Mouse (Mus musculus) leukemia stem cell, adult 10-12 weeks (primary cell): ENCODE measurements around the gene Acad10. TPM values are rescaled to one million over a fixed set of nuclear protein-coding genes. Genes with fewer than 3 reads are reported as not detected.

Experiments
- polyA plus RNA-seq: library from polyadenylated mRNA; stranded (reverse); fragments of >175 nt; gene quantifications from 2 replicates; pipeline ENCODE4 v1.2.3, GENCODE M21; 2012; ENCODE audit warnings: low replicate concordance

Gene Acad10
- polyA plus RNA-seq: 1.9 and 2.3 TPM in 2 replicates

DNA sequence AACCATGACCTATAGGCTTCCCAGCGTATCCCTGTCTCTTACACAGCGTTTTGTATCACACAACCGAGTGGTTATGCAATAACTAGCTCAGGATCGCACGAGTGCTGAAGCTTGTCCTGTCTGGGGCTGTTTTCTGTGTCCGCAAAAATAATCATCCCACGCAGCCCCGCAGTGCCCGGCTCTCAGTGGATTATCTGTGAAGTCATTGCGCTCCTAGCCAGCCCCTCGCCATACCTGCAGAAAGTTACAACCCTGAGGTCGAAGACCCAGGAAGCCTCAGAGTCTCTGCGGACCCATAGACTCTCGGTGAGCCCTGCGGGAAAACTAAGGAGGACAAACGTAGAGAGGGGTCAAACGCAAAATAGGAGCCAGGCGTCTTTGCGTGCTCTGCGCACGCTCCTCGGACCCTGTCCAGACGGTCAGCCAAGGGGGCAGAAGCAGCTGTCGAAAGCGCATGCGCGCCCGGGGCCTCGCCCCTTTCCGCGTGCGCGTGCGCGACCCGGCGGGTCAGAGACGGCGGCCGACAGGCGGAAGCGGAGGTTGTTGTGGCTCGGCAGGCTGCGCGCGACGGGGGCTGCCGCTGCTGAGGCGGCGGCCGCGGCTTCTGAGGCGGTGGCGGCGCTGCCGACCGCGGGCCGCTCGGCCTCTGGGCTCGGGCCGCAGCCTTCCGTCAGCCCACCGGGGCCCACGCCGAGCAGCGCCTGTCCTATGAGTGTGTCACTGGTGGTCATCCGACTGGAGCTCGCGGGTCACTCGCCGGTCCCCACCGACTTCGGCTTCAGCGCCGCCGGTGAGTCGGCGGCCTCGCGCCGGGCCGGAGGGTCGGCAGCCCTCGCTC is at the start of gene Acad10, which contains the start of gene Brap:
Gene Acad10 (minus strand): TSS at position 456 of the 838 bp plus-strand sequence.
Gene Brap (plus strand): TSS at position 505 of the 838 bp plus-strand sequence.

DNA sequence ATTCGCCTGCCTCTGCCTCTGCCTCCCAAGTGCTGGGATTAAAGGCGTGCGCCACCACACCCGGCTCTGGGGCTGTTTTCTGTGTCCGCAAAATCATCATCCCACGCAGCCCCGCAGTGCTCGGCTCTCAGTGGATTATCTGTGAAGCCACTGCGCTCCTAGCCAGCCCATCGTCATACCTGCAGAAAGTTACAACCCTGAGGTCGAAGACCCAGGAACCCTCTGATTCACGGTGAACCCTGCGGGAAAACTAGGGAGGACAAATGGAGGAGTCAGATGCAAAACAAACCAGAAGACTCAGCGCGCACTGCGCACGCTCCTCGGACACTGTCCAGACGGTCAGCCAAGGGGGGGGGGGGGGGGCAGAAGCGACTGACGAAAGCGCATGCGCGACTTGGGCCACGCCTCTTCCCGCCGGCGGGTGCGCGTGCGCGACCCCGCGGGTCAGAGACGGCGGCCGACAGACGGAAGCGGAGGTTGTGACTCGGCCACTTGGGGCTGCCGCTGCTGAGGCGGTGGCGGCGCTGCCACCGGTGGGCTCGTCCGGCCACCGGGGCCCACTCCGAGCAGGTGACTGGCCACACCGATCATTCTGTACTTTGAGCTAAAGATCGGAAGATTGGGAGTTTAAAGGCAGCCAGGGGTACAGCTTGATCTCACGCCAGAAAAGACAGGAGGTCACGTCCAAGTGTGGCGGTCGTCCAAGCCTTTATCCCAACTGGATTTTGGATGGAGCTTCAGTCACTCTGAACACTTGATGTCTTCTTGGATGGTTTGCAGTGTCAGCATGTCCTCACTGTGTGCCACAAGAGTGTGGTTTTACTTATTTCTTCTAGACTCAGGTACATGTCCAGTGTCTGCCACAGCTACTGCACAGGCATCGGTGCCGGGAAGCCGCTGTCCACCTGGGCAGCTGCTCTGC is 41.5 kb downstream of the Acad10 start, which contains the start of gene Acad12:
Gene Acad12 (minus strand): TSS at position 347 of the 922 bp plus-strand sequence.

DNA sequence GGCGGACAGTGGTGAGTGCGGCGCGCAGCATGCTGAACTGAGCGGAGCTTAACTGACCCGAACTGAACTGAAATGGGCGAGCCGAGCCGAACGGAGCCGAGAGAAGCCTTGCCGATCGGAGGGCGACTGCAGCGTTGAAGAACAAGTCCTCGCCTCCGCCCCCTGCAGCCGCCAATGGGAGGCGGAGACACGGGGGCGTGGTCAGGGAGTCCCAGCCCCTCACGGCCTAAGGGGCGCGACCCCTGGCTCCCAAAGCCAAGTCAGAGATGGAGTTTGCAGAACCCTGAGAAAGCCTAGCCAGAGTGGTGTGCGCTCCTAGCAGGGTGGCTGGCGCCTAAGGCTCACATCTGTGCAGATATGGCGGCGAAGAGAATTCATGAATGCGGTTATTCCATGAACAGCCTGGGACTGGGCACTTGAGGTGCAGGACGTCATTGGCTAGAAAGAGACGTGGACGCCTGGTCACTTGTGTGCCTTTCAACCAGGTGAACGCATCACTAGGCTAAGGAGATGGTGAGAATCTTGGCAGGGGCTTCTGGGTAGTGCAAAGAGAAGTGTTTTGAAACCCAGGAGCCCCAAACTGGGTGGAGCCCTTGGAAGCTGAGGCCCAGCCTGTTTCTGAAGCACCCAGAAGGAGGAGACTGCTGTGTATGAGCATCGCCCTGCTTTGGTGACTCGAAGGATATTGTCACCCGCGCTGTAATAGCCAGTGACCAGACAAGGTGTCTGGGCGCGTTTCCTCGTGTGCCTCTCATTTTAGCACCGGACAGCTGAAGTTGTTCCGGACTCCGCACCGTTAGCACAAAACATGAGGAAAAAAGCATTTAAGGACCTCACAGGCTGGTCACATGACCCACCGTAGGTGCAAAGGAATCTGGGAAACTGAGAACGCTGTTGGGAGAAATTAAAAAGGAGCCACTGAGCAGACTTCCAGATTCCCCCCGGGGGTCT is 66.6 kb downstream of the Acad10 start, which contains the start of gene Aldh2:
Gene Aldh2 (minus strand): TSS at position 374 of the 951 bp plus-strand sequence.

Other genes starting within 250 kb of the Acad10 start
- 0.27 and 1.1 TPM in 2 replicates for gene Tmem116, start 208.6 kb downstream of the Acad10 start, polyA plus RNA-seq
- 380 and 386 TPM in 2 replicates for gene Erp29, start 208.0 kb downstream of the Acad10 start, polyA plus RNA-seq
- not detected in 2 replicates for gene Adam1b, start 157.1 kb downstream of the Acad10 start, polyA plus RNA-seq
- 0.09 and 0.36 TPM in 2 replicates for gene Adam1a, start 115.0 kb downstream of the Acad10 start, polyA plus RNA-seq
- gene Gm42878, start 115.0 kb downstream of the Acad10 start, polyA plus RNA-seq: not detected in 2 replicates
- gene Mapkapk5, start 114.6 kb downstream of the Acad10 start, polyA plus RNA-seq: 24.9 and 74.3 TPM in 2 replicates
- gene Aldh2, start 66.7 kb downstream of the Acad10 start, polyA plus RNA-seq: 271 and 273 TPM in 2 replicates
- gene Acad12, start 41.6 kb downstream of the Acad10 start, polyA plus RNA-seq: 0.84 and 0.98 TPM in 2 replicates
- 8.3 and 14.7 TPM in 2 replicates for gene Brap, start within 50 bp of the Acad10 start, polyA plus RNA-seq
- 43.5 and 96.5 TPM in 2 replicates for gene Atxn2, start 50.8 kb upstream of the Acad10 start, polyA plus RNA-seq
- gene Sh2b3, start 177.1 kb upstream of the Acad10 start, polyA plus RNA-seq: 156 and 416 TPM in 2 replicates
- 16.1 and 62.8 TPM in 2 replicates for gene Pheta1, start 188.5 kb upstream of the Acad10 start, polyA plus RNA-seq